Mouse (Mus musculus): ENCODE measurements around the gene Ttc26. TPM values are rescaled to one million over a fixed set of nuclear protein-coding genes. Genes with fewer than 3 reads are reported as not detected.

Gene Ttc26
- 3.6 and 3.9 TPM in 2 replicates for polyA plus RNA-seq (2012; rRNA removed)

DNA sequence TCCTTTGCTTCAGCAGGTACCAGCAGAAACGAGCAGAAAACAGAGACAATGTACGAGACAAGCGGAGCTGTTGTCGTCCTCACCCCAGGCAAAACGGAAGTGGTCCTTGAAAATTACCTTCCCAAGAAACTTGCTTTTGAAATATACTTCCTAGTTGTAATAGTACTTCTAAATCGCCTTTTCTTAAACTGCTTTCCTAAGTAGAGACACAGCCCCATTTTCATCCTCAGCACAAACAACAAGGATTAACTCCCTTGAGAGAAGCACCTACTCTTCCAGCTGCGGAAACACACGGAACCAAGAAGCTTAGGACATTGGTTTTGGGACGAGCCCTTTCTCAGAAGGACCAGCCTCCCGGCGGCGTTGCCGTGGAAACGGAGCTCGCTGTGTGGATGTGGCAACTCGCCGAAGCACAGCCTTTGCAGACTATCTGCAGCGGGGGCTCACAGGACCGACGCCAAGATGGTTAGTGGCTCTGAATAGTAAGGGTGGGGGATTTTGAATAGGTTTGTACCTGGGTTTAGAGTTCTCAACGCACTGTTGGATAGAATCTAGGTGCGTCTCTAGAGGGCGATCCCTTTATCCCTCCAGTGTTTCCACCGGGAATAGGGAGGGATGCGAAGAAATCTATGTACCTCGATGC lies at the start of gene Ttc26:
TSS of gene Ttc26 (plus strand) at position 341 of the 643 bp plus-strand sequence.
- peak; percentile 66 for DNase-seq (ENCODE audit: low spot score)

GRCm38 (mm10) chr6:38335264-38335663 lies 46.0 kb upstream of the Ttc26 start:
- no peak for DNase-seq (ENCODE audit: low spot score)

- DNase-seq (ENCODE audit: low spot score), result no peak
These were observed 44.0 kb upstream of the Ttc26 start for GRCm38 (mm10) chr6:38337166-38337705.

DNA sequence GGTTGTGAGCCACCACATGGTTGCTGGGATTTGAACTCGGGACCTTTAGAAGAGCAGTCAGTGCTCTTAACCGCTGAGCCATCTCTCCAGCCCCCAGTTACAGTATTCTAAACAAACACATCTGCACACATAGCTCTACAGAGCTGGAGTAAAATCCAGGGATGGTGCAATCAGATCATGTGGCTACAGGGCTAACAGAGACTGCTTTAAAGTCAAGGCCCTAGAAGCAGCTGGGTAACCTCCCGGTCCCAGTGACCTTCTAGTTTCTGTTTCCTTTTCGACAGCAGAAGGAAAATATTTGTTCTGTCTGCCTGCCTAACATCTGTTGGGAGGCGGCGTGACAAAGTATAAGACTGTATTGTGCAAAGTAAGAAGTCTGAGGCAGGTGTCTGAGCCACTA lies 43.3 kb upstream of the Ttc26 start:
- DNase-seq (ENCODE audit: low spot score), result no peak

GRCm38 (mm10) chr6:38339078-38339477 lies 42.2 kb upstream of the Ttc26 start:
- DNase-seq (ENCODE audit: low spot score), result no peak

- DNase-seq (ENCODE audit: low spot score), result no peak
These were observed 39.3 kb upstream of the Ttc26 start for GRCm38 (mm10) chr6:38341751-38342665.

DNA sequence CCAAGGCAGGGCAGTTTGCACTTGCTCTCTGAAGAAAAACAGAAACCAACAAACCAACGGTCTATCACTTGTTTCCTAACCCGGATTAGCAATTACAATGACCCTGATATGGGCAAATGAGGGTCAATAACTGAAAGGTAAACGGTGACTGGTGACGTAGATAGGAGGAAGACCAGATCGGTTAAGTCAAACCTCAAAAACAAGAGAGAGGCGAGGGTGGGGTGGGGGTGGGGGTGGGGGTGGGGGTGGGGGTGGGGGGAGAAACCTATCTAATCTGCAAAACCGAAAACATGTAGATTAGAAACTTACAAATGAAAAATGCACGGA lies 38.6 kb upstream of the Ttc26 start:
- no peak for DNase-seq (ENCODE audit: low spot score)

GRCm38 (mm10) chr6:38343581-38343980 lies 37.7 kb upstream of the Ttc26 start:
- no peak for DNase-seq (ENCODE audit: low spot score)

- DNase-seq (ENCODE audit: low spot score), result no peak
These were observed 37.1 kb upstream of the Ttc26 start for GRCm38 (mm10) chr6:38344006-38344670.

- no peak for DNase-seq (ENCODE audit: low spot score)
These were observed 35.5 kb upstream of the Ttc26 start for GRCm38 (mm10) chr6:38345796-38346195.

- DNase-seq (ENCODE audit: low spot score), result no peak
These were observed 33.4 kb upstream of the Ttc26 start for GRCm38 (mm10) chr6:38347875-38348274.

DNA sequence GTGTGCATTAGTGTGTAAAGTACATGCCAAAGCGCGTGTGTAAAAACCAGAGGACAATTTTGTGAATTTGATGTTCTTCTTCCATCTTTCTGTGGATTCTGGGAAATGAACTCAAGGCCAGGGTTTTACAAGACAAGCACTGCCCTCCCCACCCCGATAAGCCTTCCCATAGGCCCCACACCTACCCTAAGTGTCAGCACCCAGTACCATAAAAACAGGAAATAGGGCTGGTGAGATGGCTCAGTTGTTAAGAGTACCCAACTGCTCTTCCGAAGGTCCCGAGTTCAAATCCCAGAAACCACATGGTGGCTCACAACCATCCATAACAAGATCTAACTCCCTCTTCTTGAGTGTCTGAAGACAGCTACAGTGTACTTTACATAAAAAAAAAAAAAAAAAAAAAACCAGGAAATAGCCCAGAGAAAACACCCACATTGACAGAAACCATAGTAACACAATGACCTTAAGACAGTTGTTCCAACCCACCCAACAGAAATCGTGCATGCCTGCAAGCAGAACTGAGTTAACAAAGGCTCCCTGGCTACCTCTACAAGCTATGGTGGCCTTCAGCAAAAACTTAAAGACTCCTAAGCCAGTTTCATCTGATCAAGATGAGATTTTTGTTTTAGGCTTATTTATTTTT lies 32.3 kb upstream of the Ttc26 start:
- no peak for DNase-seq (ENCODE audit: low spot score)

- DNase-seq (ENCODE audit: low spot score), result no peak
These were observed 31.5 kb upstream of the Ttc26 start for GRCm38 (mm10) chr6:38349806-38350205.

- no peak for DNase-seq (ENCODE audit: low spot score)
These were observed 29.3 kb upstream of the Ttc26 start for GRCm38 (mm10) chr6:38351930-38352329.

GRCm38 (mm10) chr6:38352451-38352850 lies 28.8 kb upstream of the Ttc26 start:
- no peak for DNase-seq (ENCODE audit: low spot score)

- DNase-seq (ENCODE audit: low spot score), result no peak
These were observed 28.1 kb upstream of the Ttc26 start for GRCm38 (mm10) chr6:38353181-38353580.

DNA sequence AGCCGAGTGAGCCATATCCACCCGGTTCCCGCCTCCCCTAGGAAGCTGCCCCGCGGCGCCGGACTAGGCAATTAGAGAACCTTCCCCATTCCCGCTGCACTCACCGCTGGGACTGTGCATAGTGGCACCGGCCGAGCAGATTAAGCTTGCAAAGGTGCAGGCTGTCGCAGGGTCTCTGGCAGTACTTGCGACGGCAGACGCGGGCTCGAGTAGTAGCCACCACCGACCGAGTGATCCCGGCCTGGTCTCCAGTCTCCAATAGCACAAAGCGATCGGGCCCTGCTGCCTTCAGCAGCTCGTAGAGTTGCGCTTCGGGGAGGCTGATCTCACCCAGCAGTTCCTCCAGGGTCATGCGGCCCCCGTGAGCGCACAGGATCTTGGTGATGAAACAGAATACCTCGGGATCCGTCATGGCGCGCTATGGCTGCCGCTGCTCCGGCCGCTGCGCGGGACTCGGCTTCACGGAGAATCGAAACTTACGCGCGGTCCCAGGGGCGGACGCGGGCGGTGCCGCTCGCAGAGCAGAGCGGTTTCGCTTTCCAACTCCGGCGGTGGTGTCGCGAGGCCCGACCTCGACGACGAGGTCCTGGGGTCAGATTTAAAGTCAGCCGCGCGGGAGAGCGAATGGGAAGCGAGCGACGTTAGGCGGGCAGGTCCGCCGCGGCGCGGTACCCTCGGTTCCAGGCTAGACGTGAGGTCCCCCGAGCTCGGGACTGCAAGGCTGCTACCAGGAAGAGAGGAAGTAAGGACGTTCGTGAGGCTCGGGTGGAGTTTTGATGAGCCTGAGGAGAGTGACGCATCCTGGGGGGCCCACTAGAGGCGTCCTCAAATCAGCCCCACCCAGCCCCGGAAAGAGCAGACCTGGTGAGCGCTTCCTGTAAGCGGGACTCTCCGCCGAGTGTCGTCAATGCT lies 27.2 kb upstream of the Ttc26 start, which contains the start of gene Zc3hav1:
TSS of gene Zc3hav1 (minus strand) at position 793 of the 912 bp plus-strand sequence.
- peak; percentile 74 for DNase-seq (ENCODE audit: low spot score)

GRCm38 (mm10) chr6:38354723-38355353 lies 26.4 kb upstream of the Ttc26 start:
- no peak for DNase-seq (ENCODE audit: low spot score)

DNA sequence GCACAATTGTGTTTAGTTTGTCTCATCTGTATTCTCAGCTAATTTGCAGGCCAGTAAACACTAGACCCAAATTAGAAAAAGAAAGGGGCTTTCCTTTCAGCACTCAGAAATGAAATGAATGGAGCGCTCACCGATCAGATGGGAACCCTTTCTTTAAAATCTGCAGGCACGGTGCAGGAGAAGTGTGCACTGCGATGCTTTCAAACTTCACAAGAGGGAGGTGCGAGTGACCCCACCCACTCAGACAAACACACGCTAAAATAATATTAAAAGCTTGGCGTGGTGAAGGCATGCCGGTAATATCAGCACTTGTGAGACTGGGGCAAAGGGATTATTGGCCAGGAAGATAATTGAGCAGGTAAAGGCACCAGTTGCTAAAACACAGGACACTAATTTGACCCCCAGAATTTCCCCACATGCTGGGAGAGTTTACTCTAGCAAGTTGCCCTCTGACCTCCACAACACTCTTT lies 25.9 kb upstream of the Ttc26 start:
- DNase-seq (ENCODE audit: low spot score), result no peak

DNA sequence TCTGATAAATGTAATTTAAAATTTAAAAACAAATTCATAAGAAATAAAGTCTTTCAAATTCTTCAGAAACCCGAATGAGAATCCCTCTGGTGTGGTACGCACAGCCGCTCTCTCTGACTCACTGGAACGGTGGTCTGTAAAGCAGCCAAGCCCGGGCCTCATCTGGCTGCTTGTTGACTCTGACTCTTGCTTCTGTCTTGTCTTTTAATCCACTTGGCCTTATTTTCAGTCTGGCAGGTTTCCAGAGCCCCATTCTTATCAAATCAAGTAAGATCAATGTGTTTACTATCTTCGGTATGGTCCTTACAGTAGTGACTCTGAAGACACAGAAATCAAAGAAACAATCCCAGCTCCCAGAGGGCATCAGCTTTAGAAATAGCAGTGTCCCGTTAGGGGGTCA lies 25.4 kb upstream of the Ttc26 start:
- DNase-seq (ENCODE audit: low spot score), result no peak
